Mouse (Mus musculus) neural tube, embryonic 15.5 days (tissue): ENCODE measurements at regions not wholly inside any gene's neighbourhood (a gene's known extent, or its start where the extent isn't known, plus 50 kb on each side); places are given as distances from the start of the nearest gene placed in this dataset.

Source experiments
- ATAC-seq: fragments of 200-750 bp; cut with Nextera tagmentation; 2 replicates; pipeline ENCODE4 v1.8.0; 2017; ENCODE audit warnings: mild to moderate bottlenecking, moderate TSS enrichment, moderate library complexity; ENCODE audit not compliant: low FRiP score
- H3K27ac ChIP-seq: fragments of 300-500 bp; sonication (generic); replicated peaks from 2 replicates; pipeline ENCODE4 v1.5.1; 2015; ENCODE audit warnings: mild to moderate bottlenecking, inconsistent platforms
- H3K27me3 ChIP-seq: fragments of 300-500 bp; sonication (generic); replicated peaks from 2 replicates; pipeline ENCODE4 v1.6.1; 2015; ENCODE audit warnings: inconsistent platforms
- H3K36me3 ChIP-seq: fragments of 300-500 bp; sonication (generic); 2 replicates; pipeline ENCODE4 v1.6.1; 2015; ENCODE audit warnings: inconsistent platforms
- H3K4me1 ChIP-seq: fragments of 300-500 bp; sonication (generic); 2 replicates; pipeline ENCODE4 v1.6.1; 2015; ENCODE audit warnings: inconsistent platforms
- H3K4me2 ChIP-seq: fragments of 300-500 bp; sonication (generic); 2 replicates; pipeline ENCODE4 v1.6.1; 2015; ENCODE audit warnings: inconsistent platforms, mild to moderate bottlenecking, moderate library complexity
- H3K4me3 ChIP-seq: fragments of 300-500 bp; sonication (generic); replicated peaks from 2 replicates; pipeline ENCODE4 v1.5.1; 2015; ENCODE audit warnings: mild to moderate bottlenecking, inconsistent platforms
- H3K9ac ChIP-seq: fragments of 300-500 bp; sonication (generic); replicated peaks from 2 replicates; pipeline ENCODE4 v1.6.1; 2015; ENCODE audit warnings: mild to moderate bottlenecking, inconsistent platforms
- H3K9me3 ChIP-seq: fragments of 300-500 bp; sonication (generic); replicated peaks from 2 replicates; pipeline ENCODE4 v1.6.1; 2016; ENCODE audit warnings: inconsistent platforms
- WGBS: fragments of 180-500 bp; shearing (Covaris S2); methylation state at CpG from one replicate; pipeline ENCODE4 v1.1.7; 2015; ENCODE audit warnings: mixed read lengths; 5-methylcytosine and 5-hydroxymethylcytosine counted together

GRCm38 (mm10) chr10:87803936-87804791 lies 53.9 kb upstream of the Igf1 start:
- WGBS: 83% methylated on average over 5 of the region's 5 CpGs
- H3K4me3 ChIP-seq: no peak overlapping the region
- ATAC-seq: no peak
- H3K9ac ChIP-seq: no peak overlapping the region
- H3K36me3 ChIP-seq: no peaks in the 10 kb centered on the region
- H3K4me1 ChIP-seq: no peaks in the 10 kb centered on the region
- H3K27ac ChIP-seq: no peak overlapping the region
- H3K9me3 ChIP-seq: no peaks in the 10 kb centered on the region
- H3K4me2 ChIP-seq: no peak overlapping the region
- no peaks in the 10 kb centered on the region for H3K27me3 ChIP-seq

DNA sequence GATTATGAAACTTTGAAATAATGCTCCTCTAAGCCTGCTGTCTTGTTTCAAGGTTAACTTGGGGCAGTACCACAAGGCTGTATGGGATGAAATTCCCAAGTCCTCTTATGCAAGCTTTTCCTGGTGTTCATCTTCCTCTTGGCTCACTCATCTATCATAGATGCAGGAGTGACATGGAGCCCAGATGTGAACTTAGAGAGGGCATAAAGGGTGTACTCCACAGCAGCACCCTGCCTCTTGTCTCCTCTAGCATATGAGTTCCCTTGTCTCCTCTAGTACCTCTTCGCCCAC lies 53.3 kb upstream of the Igf1 start:
- no peaks in the 10 kb centered on the region for H3K4me1 ChIP-seq
- no peaks in the 10 kb centered on the region for H3K9me3 ChIP-seq
- no peak for ATAC-seq

More for the DNA sequence above, 53.3 kb upstream of the Igf1 start:
- 96% methylated on average over 1 of the region's 1 CpGs for WGBS
- H3K4me3 ChIP-seq: no peak overlapping the region
- H3K36me3 ChIP-seq: no peaks in the 10 kb centered on the region
- H3K27ac ChIP-seq: no peak overlapping the region
- H3K27me3 ChIP-seq: no peaks in the 10 kb centered on the region
- no peak overlapping the region for H3K4me2 ChIP-seq
- no peak overlapping the region for H3K9ac ChIP-seq
